Mouse (Mus musculus): ENCODE measurements around the gene Cacna1e.

DNA sequence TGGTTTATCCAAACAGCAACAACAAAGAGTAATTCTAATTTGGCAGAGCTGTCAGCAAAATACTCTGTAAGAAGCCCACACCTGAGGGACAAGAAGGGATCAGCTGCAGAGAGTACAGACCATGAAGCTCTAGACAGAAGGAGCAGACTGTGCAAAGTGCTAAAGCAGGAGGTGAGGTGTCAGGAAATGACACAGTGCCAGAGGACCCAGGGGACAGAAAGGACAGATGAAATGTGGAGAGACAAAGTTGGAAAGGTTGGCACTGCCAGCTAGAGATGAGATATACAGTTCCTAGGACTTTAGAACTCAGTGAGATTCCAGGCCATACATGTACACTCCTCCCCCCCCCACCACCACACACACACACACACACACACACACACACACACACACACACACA, 113.2 kb downstream of the Cacna1e start:
- TF ChIP-seq POLR2A (IDR thresholded peaks at IDR 0.05; ENCODE audit: low read depth, low read length) = no peak
- TF ChIP-seq CTCF (conservative IDR thresholded peaks at IDR 0.05; ENCODE audit: insufficient read depth, insufficient read length, low read depth, low read length) = no peak
